9 mouse cellular contexts compared by ENCODE assay signal in genomic region chr5:112298226-112298988, GRCm38 (mm10). TPM values are rescaled to one million over a fixed set of nuclear protein-coding genes. Genes with fewer than 3 reads are reported as not detected.
DNase-seq lines count a peak whose midpoint lies in the region; ATAC-seq and TF ChIP-seq lines count a peak whose summit lies in the region.
"Had no signal": no experiment of that assay in that cellular context is flagged by ENCODE, and none has a peak within 500 bp of the region (broad histone marks: within the 10 kb centered on the region; RNA-seq: fewer than 3 reads in every experiment).

No protein-coding gene starts in this region.

- intact Hi-C loops in left cerebral cortex, adult 2 months (cut with DNase I): no loop called here
- intact Hi-C loops in gastrocnemius, postnatal 14 days (cut with DNase I; ENCODE audit: low total_unique reads): no loop called here

- peaks cover 63% of the 10 kb centered on the region for H3K4me1 ChIP-seq in heart, embryonic 12.5 days (replicated peaks)
- H3K4me1 ChIP-seq in forebrain, embryonic 13.5 days: peaks cover 23% of the 10 kb centered on the region
- peaks cover 7% of the 10 kb centered on the region for H3K4me1 ChIP-seq in midbrain, embryonic 14.5 days (ENCODE audit: control insufficient read depth, insufficient read depth, low read length)

- no peak overlapping the region for H3K9ac ChIP-seq in heart, embryonic 12.5 days
- H3K9ac ChIP-seq in forebrain, embryonic 13.5 days: no peak overlapping the region
- H3K9ac ChIP-seq in midbrain, embryonic 14.5 days (replicated peaks; ENCODE audit: low read length): no peak overlapping the region

- peak; percentile 79 for ATAC-seq in heart, embryonic 12.5 days (ENCODE audit: insufficient number of reproducible peaks, low FRiP score)
- ATAC-seq in neutrophil, adult 5-6 weeks (ENCODE audit: extremely low read depth, insufficient number of reproducible peaks, low FRiP score, poor library complexity, severe bottlenecking): peak; percentile 16; the same call in 1 of the 2 replicates
- ATAC-seq in forebrain, embryonic 13.5 days: no peak
- no peak for ATAC-seq in midbrain, embryonic 14.5 days (ENCODE audit: low FRiP score, low TSS enrichment)

- H3K9me3 ChIP-seq in heart, embryonic 12.5 days (replicated peaks): no peaks in the 10 kb centered on the region
- no peaks in the 10 kb centered on the region for H3K9me3 ChIP-seq in forebrain, embryonic 13.5 days (replicated peaks)
- no peaks in the 10 kb centered on the region for H3K9me3 ChIP-seq in midbrain, embryonic 14.5 days (ENCODE audit: control insufficient read depth, low read length)
- H3K9me3 ChIP-seq: G1E had no signal

- WGBS in heart, embryonic 12.5 days: 76% methylated on average over 12 of the region's 12 CpGs
- 92% methylated on average over 12 of the region's 12 CpGs for WGBS in forebrain, embryonic 13.5 days
- WGBS in midbrain, embryonic 14.5 days: 93% methylated on average over 12 of the region's 12 CpGs

- H3K27ac ChIP-seq in left cerebral cortex, adult 2 months: peak overlapping the region; percentile 3; the same call in 1 of the 2 replicates
- H3K27ac ChIP-seq in heart, embryonic 12.5 days (ENCODE audit: poor library complexity, severe bottlenecking): peak overlapping the region; percentile 49
- H3K27ac ChIP-seq in forebrain, embryonic 13.5 days: no peak overlapping the region
- H3K27ac ChIP-seq in midbrain, embryonic 14.5 days (replicated peaks; ENCODE audit: low read depth, low read length): no peak overlapping the region

- no peak overlapping the region for H3K4me2 ChIP-seq in heart, embryonic 12.5 days
- H3K4me2 ChIP-seq in forebrain, embryonic 13.5 days: no peak overlapping the region
- H3K4me2 ChIP-seq in midbrain, embryonic 14.5 days (ENCODE audit: low read length): no peak overlapping the region

- no peaks in the 10 kb centered on the region for H3K36me3 ChIP-seq in heart, embryonic 12.5 days
- no peaks in the 10 kb centered on the region for H3K36me3 ChIP-seq in forebrain, embryonic 13.5 days (ENCODE audit: poor library complexity, severe bottlenecking)
- no peaks in the 10 kb centered on the region for H3K36me3 ChIP-seq in midbrain, embryonic 14.5 days (ENCODE audit: control insufficient read depth, insufficient read depth, low read length)

- no peak overlapping the region for H3K4me3 ChIP-seq in left cerebral cortex, adult 2 months
- no peak overlapping the region for H3K4me3 ChIP-seq in heart, embryonic 12.5 days
- H3K4me3 ChIP-seq in forebrain, embryonic 13.5 days: no peak overlapping the region
- no peak overlapping the region for H3K4me3 ChIP-seq in midbrain, embryonic 14.5 days (replicated peaks; ENCODE audit: low read depth, low read length)

- TF ChIP-seq CTCF in left cerebral cortex, adult 2 months (IDR thresholded peaks at IDR 0.05): no peak

- DNase-seq in left cerebral cortex, adult 2 months (ENCODE audit: extremely low spot score in 1 of 2, low spot score in 2 of 2): no peak
- DNase-seq in left cerebral cortex, adult 9 months (ENCODE audit: low spot score in 2 of 2): no peak
- DNase-seq in kidney, postnatal 14 days: peak; percentile 78
- DNase-seq in gastrocnemius, postnatal 14 days: no peak
- DNase-seq in midbrain, embryonic 14.5 days: no peak

- H3K27me3 ChIP-seq in heart, embryonic 12.5 days (replicated peaks): no peaks in the 10 kb centered on the region
- no peaks in the 10 kb centered on the region for H3K27me3 ChIP-seq in forebrain, embryonic 13.5 days
- no peaks in the 10 kb centered on the region for H3K27me3 ChIP-seq in midbrain, embryonic 14.5 days (ENCODE audit: control insufficient read depth, insufficient read depth, low read length)

RNA-seq across cellular contexts. Expression of gene Tpst2, which starts 21.9 kb away (rescaled TPM):
- 10 to 100 TPM; 37.5 to 41.9 TPM for total RNA-seq in left cerebral cortex, adult 2 months (2021)
- 34.4 and 36.4 TPM in 2 replicates for polyA plus RNA-seq in heart, embryonic 12.5 days (2016; fragmentation: Nextera tagmentation; extraction: Ambion mirVana)
- 46.1 and 53.4 TPM in 2 replicates for total RNA-seq in neutrophil, adult 5-6 weeks (2017)
- 10 to 100 TPM; 17.4 to 23.4 TPM for total RNA-seq in gastrocnemius, postnatal 14 days (2021)
- polyA plus RNA-seq in forebrain, embryonic 13.5 days (2015; fragmentation: Nextera tagmentation; extraction: Ambion mirVana): 28.4 and 29.8 TPM in 2 replicates
- polyA plus RNA-seq in midbrain, embryonic 14.5 days (2014; fragmentation: Nextera tagmentation; extraction: Ambion mirVana): 24.7 and 26.4 TPM in 2 replicates

RNA-seq across cellular contexts. Expression of gene Tfip11, which starts 27.8 kb away (rescaled TPM):
- total RNA-seq in left cerebral cortex, adult 2 months (2021): 10 to 100 TPM; 43.0 to 45.0 TPM
- 21.6 and 22.3 TPM in 2 replicates for polyA plus RNA-seq in heart, embryonic 12.5 days (2016; fragmentation: Nextera tagmentation; extraction: Ambion mirVana)
- total RNA-seq in neutrophil, adult 5-6 weeks (2017): 25.7 and 34.3 TPM in 2 replicates
- 10 to 100 TPM; 12.0 to 13.2 TPM for total RNA-seq in gastrocnemius, postnatal 14 days (2021)
- 29.9 and 35.7 TPM in 2 replicates for polyA plus RNA-seq in forebrain, embryonic 13.5 days (2015; fragmentation: Nextera tagmentation; extraction: Ambion mirVana)
- 29.1 and 29.9 TPM in 2 replicates for polyA plus RNA-seq in midbrain, embryonic 14.5 days (2014; fragmentation: Nextera tagmentation; extraction: Ambion mirVana)

RNA-seq across cellular contexts. Expression of gene Crybb1, which starts 42.8 kb away (rescaled TPM):
- total RNA-seq in left cerebral cortex, adult 2 months (2021): 1 to 10 TPM; 6.9 to 7.4 TPM
- polyA plus RNA-seq in heart, embryonic 12.5 days (2016; fragmentation: Nextera tagmentation; extraction: Ambion mirVana): 0.46 and 0.67 TPM in 2 replicates
- not detected in 2 replicates for total RNA-seq in neutrophil, adult 5-6 weeks (2017)
- total RNA-seq in gastrocnemius, postnatal 14 days (2021): 1 to 10 TPM; 1.9 to 2.0 TPM
- polyA plus RNA-seq in forebrain, embryonic 13.5 days (2015; fragmentation: Nextera tagmentation; extraction: Ambion mirVana): 2.1 TPM in 2 replicates
- polyA plus RNA-seq in midbrain, embryonic 14.5 days (2014; fragmentation: Nextera tagmentation; extraction: Ambion mirVana): 1.9 and 3.8 TPM in 2 replicates
- total RNA-seq: G1E had no signal
- polyA plus RNA-seq: G1E had no signal

RNA-seq across cellular contexts. Expression of gene Srrd, which starts 44.4 kb away (rescaled TPM):
- 10 to 100 TPM; 23.1 to 29.9 TPM for total RNA-seq in left cerebral cortex, adult 2 months (2021)
- 23.8 and 25.2 TPM in 2 replicates for polyA plus RNA-seq in heart, embryonic 12.5 days (2016; fragmentation: Nextera tagmentation; extraction: Ambion mirVana)
- total RNA-seq in neutrophil, adult 5-6 weeks (2017): 11.1 and 18.3 TPM in 2 replicates
- total RNA-seq in gastrocnemius, postnatal 14 days (2021): 1 to 10 TPM; 3.2 to 3.3 TPM
- polyA plus RNA-seq in forebrain, embryonic 13.5 days (2015; fragmentation: Nextera tagmentation; extraction: Ambion mirVana): 47.3 and 57.6 TPM in 2 replicates
- polyA plus RNA-seq in midbrain, embryonic 14.5 days (2014; fragmentation: Nextera tagmentation; extraction: Ambion mirVana): 52.4 and 68.6 TPM in 2 replicates

RNA-seq across cellular contexts. Expression of gene Hps4, which starts 44.5 kb away (rescaled TPM):
- total RNA-seq in left cerebral cortex, adult 2 months (2021): 10 to 100 TPM; 26.9 to 38.3 TPM
- polyA plus RNA-seq in heart, embryonic 12.5 days (2016; fragmentation: Nextera tagmentation; extraction: Ambion mirVana): 19.0 and 20.2 TPM in 2 replicates
- total RNA-seq in neutrophil, adult 5-6 weeks (2017): 18.3 and 18.4 TPM in 2 replicates
- 1 to 10 TPM; 4.8 to 6.9 TPM for total RNA-seq in gastrocnemius, postnatal 14 days (2021)
- polyA plus RNA-seq in forebrain, embryonic 13.5 days (2015; fragmentation: Nextera tagmentation; extraction: Ambion mirVana): 28.9 and 33.0 TPM in 2 replicates
- 42.0 and 47.4 TPM in 2 replicates for polyA plus RNA-seq in midbrain, embryonic 14.5 days (2014; fragmentation: Nextera tagmentation; extraction: Ambion mirVana)

Comparison
In these comparisons a context has a peak if more than half of its experiments do, and no peak if none do; other contexts are left out.
1. H3K27ac ChIP-seq: peak in left cerebral cortex, adult 2 months (single experiment) and heart, embryonic 12.5 days (single experiment); none in forebrain, embryonic 13.5 days (single experiment) and midbrain, embryonic 14.5 days (single experiment).
2. ATAC-seq: peak in heart, embryonic 12.5 days (single experiment) and neutrophil, adult 5-6 weeks (single experiment); none in forebrain, embryonic 13.5 days (single experiment) and midbrain, embryonic 14.5 days (single experiment).